Mouse (Mus musculus) CD4-positive, CD25-positive, alpha-beta regulatory T cell, adult 2 months (primary cell): ENCODE results near the gene Tnfrsf12a.
A peak's percentile ranks its signal among the peaks of the same experiment; 100 is the strongest.

Source experiments
- DNase-seq: peaks from one replicate; pipeline ENCODE4 v3.0.0-alpha.2; 2012; ENCODE audit warnings: low read depth, low spot score

Gene Tnfrsf12a

DNA sequence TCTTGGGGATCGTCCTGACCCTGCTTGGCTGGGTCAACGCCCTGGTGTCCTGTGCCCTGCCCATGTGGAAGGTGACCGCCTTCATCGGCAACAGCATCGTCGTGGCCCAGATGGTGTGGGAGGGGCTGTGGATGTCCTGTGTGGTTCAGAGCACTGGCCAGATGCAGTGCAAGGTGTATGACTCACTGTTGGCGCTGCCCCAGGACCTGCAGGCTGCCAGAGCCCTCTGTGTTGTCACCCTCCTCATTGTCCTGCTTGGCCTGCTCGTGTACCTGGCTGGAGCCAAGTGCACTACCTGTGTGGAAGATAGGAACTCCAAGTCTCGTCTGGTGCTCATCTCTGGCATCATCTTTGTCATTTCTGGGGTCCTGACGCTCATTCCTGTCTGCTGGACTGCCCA, 3.8 kb upstream of the Tnfrsf12a start:
- no peak for DNase-seq

- DNase-seq: no peak
Observed at GRCm38 (mm10) chr17:23680336-23680735, 3.1 kb upstream of the Tnfrsf12a start.

DNA sequence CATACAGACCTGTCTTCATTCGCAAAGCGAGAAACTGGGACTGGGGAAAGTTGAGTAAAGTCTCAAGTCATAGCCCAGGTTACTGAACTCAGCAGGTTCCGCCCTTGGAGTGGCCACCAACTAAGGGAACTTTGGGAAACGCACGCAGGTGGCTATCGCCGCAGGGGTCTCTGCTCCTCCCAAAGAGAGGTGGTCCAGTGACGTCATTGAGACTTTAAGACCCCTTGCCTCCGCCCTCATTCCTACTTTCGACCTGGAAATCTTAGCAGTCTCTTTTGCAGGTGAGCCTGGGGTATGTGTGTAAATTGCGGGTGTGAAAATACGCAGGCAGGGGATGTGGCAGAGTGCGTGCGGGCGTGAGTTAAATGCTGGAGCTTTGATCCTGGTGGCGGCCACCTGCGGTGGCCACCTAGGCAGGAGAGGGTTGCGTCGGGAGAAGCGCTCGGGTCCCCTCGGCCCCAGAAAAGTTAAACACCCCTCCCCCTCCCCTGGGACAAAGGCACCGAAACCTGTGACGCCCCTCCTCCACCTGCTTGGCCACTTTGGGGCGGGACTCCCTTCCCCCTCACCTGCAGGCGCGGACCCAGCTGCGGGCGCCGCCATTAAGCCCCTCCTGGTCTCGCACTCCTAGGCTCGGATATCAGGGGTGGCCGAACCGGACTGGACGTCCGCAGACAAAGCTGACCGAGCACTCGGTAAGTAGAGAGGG, 2.0 kb upstream of the Tnfrsf12a start, which contains the start of gene Cldn6:
TSS of gene Cldn6 (plus strand) at position 123 of the 709 bp plus-strand sequence.
- no peak for DNase-seq

DNA sequence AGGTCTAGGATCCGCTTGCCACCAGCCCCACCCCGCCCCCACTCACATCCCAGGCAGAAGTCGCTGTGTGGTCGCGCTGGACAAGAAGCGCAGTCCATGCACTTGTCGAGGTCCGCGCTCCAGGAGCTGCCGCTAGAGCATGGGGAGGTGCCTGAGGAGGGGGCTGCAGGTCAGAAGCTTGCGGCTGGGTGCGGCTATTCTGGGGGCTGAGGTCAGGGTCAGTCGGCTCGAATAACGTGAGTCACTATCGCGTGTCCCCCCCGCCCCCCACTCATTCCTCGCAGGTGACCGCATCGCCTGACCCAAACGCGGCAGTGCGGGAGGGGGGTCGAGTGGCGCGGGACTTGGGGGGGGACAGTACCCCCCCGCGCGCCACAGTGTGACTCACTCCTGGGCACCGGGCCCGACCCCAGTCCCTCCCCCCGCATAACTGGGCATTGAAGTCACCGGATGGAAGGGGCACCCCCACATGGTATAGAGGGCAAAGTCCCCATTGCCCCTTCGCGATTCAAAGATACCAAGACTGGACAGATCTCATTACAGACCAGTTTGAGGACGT, 716 bp downstream of the Tnfrsf12a start:
- peak; percentile 57 for DNase-seq

- peak; percentile 55 for DNase-seq
Observed at GRCm38 (mm10) chr17:23675564-23676281, 1.5 kb downstream of the Tnfrsf12a start.

DNA sequence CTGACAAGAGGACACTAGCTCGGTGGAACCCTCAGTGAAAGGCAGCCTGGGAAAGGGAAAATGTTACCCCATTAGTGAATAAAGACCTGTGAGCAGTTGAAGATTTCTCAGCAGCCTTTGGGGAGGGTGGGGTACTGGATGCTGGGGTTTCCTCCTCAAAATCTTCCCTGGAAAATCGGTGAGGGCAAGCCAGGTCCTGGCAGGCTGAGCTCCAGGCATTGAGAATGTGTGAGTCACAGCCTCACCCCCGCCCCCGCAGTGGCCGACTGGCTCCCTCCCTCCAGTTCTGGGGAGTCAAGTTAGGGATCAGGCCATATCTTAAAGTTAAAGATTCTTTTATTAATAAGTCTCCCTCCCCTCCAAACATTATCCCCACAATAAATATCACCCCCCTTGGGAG, 2.1 kb downstream of the Tnfrsf12a start:
- DNase-seq: no peak

DNA sequence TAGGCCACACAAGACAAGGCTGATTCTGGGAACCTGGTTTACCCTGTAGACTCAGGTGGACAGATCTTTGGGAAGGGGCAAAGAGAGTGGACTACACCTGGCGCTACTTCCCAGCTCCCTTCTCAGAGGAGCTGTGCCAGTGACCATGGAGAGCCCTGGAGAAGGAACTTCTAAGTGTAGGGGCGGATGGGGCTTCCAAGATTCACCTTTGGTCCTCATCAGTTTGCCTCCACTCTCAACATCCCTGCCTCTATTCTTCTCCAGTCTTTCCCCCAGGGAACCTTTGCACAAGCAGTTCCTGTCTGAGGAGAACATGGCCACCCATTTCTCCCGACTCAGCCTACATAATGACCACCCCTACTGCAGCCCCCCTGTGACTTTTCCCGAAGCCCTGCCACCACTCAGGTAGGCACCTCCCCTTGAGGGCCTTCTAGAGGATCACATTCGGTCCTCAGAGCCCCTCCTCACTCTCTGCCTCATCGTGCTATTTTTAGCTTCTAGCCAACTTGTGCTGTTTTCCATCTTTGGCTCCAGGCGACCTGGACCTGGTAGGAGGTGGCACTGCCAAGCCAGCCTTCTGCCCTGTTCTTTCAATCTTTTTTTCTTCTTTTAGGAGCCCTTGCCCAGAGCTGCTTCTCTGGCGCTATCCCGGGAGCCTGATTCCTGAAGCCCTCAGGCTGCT, 2.9 kb downstream of the Tnfrsf12a start:
- no peak for DNase-seq

GRCm38 (mm10) chr17:23673424-23674073, 3.7 kb downstream of the Tnfrsf12a start, which contains the start of the genes Hcfc1r1 and Thoc6:
Gene Hcfc1r1, plus strand, starts transcription at chr17:23673596.
Gene Thoc6, minus strand, starts transcription at chr17:23673882.
- peak; percentile 96 for DNase-seq

DNA sequence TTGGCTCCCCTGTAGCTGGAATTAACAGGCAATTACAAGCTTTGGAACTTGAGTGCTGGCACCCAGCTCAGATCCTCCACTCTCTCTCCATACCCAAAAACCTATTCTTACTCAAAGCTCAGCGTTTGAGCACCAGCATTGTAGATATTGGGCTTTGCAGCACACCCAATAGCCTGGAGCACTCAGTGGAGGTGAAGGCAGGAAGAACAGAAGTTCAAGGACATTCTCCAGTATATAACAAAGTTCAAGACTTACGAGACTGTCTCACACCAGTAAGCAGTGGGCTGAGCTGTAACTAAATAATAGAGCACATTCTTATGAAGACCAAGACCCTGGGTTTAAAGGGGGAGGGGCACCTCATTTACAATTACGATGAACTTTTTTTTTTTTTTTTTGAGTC, 4.5 kb downstream of the Tnfrsf12a start:
- DNase-seq: no peak

GRCm38 (mm10) chr17:23671519-23671918, 5.7 kb downstream of the Tnfrsf12a start:
- no peak for DNase-seq

GRCm38 (mm10) chr17:23670516-23671074, 6.7 kb downstream of the Tnfrsf12a start:
- no peak for DNase-seq

DNA sequence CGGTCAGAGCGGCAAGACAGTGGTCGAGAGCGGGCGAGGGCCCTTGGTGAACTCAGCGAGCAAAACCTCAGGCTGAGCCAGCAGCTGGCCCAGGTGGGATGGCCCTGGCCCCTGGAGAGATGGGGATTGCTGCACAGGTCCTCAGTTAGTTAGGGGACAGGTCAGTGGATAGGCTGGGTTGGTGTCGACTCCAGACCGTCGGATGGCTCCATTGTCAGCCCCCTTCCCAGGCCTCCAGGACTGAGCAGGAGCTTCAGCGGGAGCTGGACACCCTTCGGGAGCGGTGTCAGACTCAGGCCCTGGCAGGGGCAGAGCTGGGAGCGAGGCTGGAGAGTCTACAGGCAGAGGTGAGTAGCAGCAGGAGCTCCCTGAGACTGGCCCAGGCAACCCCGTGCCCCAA, 11.8 kb downstream of the Tnfrsf12a start:
- DNase-seq: no peak

DNA sequence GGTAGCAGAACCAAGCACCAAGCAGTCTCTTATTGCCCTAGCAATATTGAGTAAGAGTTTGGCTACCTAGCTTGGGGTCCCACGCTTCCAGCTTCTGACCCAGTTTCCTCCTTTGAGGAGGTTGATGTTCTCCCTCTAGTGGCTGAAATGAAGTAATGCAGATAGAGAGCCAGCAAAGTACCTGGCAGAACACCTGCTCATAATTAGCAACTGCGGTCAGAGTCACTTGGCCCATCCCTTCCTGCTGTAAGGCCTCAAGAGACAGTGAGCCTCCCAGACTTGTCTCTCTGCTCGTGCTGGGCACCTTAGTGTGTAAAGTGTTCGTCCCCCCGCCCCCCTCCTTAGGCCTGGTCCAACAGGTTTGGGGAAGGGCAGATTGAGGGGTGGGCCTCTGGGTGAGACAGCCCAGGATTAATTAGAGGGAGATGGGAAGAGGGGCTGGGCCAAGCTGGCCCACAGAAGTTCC, 12.7 kb downstream of the Tnfrsf12a start:
- peak; percentile 67 for DNase-seq

GRCm38 (mm10) chr17:23661526-23661925, 15.7 kb downstream of the Tnfrsf12a start:
- peak; percentile 59 for DNase-seq

DNA sequence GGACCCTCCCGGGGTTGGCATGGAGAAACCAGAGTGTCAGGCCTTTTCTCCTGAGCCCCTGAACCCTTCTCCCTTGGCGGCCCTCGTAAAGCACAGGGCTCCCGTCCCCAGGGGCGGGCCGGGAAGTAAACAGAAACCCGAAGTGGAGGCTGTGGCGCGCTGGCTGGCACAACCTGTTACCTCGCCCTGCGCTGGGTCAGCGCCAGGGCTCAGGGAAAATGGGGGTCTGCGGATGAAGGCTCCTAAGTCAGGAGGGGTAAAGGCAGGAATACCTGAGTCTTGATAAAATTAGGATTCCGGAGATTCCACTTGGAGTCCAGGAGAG, 16.4 kb downstream of the Tnfrsf12a start:
- DNase-seq: no peak

GRCm38 (mm10) chr17:23660117-23660875, 17.0 kb downstream of the Tnfrsf12a start, which contains the start of gene Bicdl2:
Gene Bicdl2, plus strand, starts transcription at chr17:23660506.
- peak; percentile 76 for DNase-seq

DNA sequence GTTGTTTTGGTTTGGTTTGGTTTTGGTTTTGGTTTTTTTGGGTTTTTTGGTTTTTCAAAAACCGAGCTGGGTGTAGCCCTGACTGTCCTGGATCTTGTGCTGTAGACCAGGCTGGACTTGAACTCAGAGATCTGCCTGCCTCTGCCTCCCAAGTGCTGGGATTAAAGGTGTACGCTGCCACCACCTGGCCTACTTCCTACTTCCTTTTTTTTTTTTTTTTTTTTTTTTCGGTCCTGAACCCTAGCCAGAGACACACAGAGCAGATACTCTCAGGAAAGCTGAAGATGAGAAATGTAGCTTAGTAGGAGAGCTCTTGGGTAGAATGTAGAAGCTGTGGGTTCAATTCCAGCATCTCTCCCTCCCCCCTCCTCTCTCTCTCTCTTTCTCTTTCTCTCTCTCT, 18.8 kb downstream of the Tnfrsf12a start:
- no peak for DNase-seq

- no peak for DNase-seq
Observed at GRCm38 (mm10) chr17:23654410-23654809, 22.9 kb downstream of the Tnfrsf12a start.

DNA sequence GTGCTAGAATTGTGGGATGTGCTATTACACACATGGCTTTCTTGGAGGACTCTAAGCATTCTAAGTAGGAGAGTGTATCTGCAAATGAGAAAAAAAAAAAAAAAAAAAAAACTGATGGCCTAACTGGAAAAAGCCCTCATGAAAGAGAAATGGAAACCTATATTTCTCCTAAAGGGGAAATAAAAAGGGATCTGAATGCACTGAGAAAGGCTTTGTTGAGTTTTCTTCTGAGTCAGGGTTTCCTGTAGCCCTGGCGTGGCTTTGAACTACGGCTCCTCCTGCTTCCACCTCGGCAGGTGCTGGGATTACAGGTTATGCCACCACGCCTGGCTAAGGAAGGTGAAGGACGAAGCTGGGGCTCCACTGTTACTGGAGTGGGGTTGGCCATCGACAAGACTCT, 23.3 kb downstream of the Tnfrsf12a start:
- DNase-seq: no peak

DNA sequence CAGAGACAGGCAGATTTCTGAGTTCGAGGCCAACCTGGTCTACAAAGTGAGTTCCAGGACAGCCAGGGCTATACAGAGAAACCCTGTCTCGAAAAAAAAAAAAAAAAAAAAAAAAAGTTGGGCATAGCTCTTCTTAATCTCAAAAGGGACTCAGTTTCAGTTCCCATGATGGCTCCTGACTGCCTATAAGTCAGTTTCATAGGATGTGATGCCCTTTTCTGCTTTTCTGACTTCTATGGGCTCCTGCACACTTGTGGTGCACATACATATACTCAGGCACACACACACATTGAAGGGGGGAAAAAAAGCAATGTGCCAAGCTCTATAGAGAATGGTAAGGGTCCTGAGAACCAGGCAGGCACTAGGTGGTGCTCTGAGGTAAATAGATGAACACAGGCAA, 23.9 kb downstream of the Tnfrsf12a start:
- no peak for DNase-seq
